Mouse (Mus musculus): Measurements from ENCODE around the gene Fjx1. TPM values are rescaled to one million over a fixed set of nuclear protein-coding genes. Genes with fewer than 3 reads are reported as not detected.

Fjx1 gene
- polyA plus RNA-seq, 1 experiment: 0.16 TPM

GRCm38 (mm10) chr2:102403982-102404381, 48.3 kb downstream of the Fjx1 start:
- Histone ChIP-seq H3K4me3 (replicated peaks) (no peak overlapping the region), H3K9me3 (no peaks in the 10 kb centered on the region), H3K4me1 (peaks cover 36% of the 10 kb centered on the region), H3K36me3 (replicated peaks; ENCODE audit: low read length) (peaks cover 3% of the 10 kb centered on the region), H3K27me3 (replicated peaks) (no peaks in the 10 kb centered on the region)
- TF ChIP-seq GATA1 (IDR thresholded peaks at IDR 0.05; ENCODE audit: borderline replicate concordance, low read length) (no peak), FLI1 (IDR thresholded peaks at IDR 0.05; ENCODE audit: low read length) (no peak)

GRCm38 (mm10) chr2:102403306-102403705, 49.0 kb downstream of the Fjx1 start:
- Histone ChIP-seq H3K4me3 (replicated peaks) (no peak overlapping the region), H3K4me1 (peaks cover 38% of the 10 kb centered on the region), H3K9me3 (no peaks in the 10 kb centered on the region), H3K36me3 (replicated peaks; ENCODE audit: low read length) (peaks cover 3% of the 10 kb centered on the region), H3K27me3 (replicated peaks) (no peaks in the 10 kb centered on the region)
- TF ChIP-seq GATA1 (IDR thresholded peaks at IDR 0.05; ENCODE audit: borderline replicate concordance, low read length) (no peak), FLI1 (IDR thresholded peaks at IDR 0.05; ENCODE audit: low read length) (no peak)

- Histone ChIP-seq H3K27me3 (replicated peaks) (no peaks in the 10 kb centered on the region), H3K4me1 (peaks cover 35% of the 10 kb centered on the region), H3K4me3 (replicated peaks) (peak overlapping the region; percentile 96), H3K36me3 (replicated peaks; ENCODE audit: low read length) (peaks cover 3% of the 10 kb centered on the region), H3K9me3 (no peaks in the 10 kb centered on the region)
- TF ChIP-seq FLI1 (IDR thresholded peaks at IDR 0.05; ENCODE audit: low read length) (no peak), GATA1 (IDR thresholded peaks at IDR 0.05; ENCODE audit: borderline replicate concordance, low read length) (no peak)
Observed at GRCm38 (mm10) chr2:102401352-102401692, 51.0 kb downstream of the Fjx1 start.

- no peaks in the 10 kb centered on the region for H3K27me3 ChIP-seq (replicated peaks)
- H3K4me1 ChIP-seq: peaks cover 33% of the 10 kb centered on the region
- TF ChIP-seq FLI1 (IDR thresholded peaks at IDR 0.05; ENCODE audit: low read length): no peak
- no peak for TF ChIP-seq GATA1 (IDR thresholded peaks at IDR 0.05; ENCODE audit: borderline replicate concordance, low read length)
- peaks cover 3% of the 10 kb centered on the region for H3K36me3 ChIP-seq (replicated peaks; ENCODE audit: low read length)
- H3K9me3 ChIP-seq: no peaks in the 10 kb centered on the region
- H3K4me3 ChIP-seq (replicated peaks): peak overlapping the region; percentile 96
Observed at GRCm38 (mm10) chr2:102400605-102401351, 51.5 kb downstream of the Fjx1 start.

GRCm38 (mm10) chr2:102399864-102400604, 52.3 kb downstream of the Fjx1 start:
- no peak for TF ChIP-seq FLI1 (IDR thresholded peaks at IDR 0.05; ENCODE audit: low read length)
- no peak for TF ChIP-seq GATA1 (IDR thresholded peaks at IDR 0.05; ENCODE audit: borderline replicate concordance, low read length)
- peaks cover 33% of the 10 kb centered on the region for H3K4me1 ChIP-seq
- H3K36me3 ChIP-seq (replicated peaks; ENCODE audit: low read length): peaks cover 3% of the 10 kb centered on the region
- H3K9me3 ChIP-seq: no peaks in the 10 kb centered on the region
- no peaks in the 10 kb centered on the region for H3K27me3 ChIP-seq (replicated peaks)
- peak overlapping the region; percentile 96 for H3K4me3 ChIP-seq (replicated peaks)

Other genes starting within 250 kb of the Fjx1 start
- gene Trim44, start 44.7 kb downstream of the Fjx1 start, polyA plus RNA-seq (2012; ENCODE audit: insufficient read depth, low replicate concordance): 1.2 and 3.5 TPM in 2 replicates
- not detected in 2 replicates for gene Pamr1, start 97.5 kb upstream of the Fjx1 start, polyA plus RNA-seq (2012; ENCODE audit: insufficient read depth, low replicate concordance)
- not detected in 2 replicates for gene Slc1a2, start 206.2 kb upstream of the Fjx1 start, polyA plus RNA-seq (2012; ENCODE audit: insufficient read depth, low replicate concordance)